Mouse (Mus musculus): ENCODE data around the gene Hivep3.

Hivep3 gene

DNA sequence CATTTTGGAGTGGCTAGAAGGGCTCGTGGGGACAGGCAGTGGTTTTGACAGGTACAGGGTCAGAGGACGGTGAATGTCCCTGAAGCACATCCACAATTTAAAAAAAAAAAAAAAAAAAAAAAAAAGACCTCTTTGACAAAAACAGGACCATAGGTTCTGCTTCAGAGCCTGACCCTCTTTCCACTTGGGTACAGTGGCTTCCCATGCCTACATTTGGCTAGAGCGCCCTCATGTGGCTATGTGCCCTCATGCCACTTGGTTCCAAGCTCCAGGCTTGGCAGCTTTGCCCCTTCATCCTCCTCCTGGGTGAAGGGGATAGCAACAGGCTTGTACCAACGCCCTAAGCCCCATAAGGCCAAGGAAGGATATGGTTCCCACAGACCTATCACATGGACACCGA lies 371.0 kb downstream of the Hivep3 start:
- peak; percentile 35 for DNase-seq (ENCODE audit: low spot score)

DNA sequence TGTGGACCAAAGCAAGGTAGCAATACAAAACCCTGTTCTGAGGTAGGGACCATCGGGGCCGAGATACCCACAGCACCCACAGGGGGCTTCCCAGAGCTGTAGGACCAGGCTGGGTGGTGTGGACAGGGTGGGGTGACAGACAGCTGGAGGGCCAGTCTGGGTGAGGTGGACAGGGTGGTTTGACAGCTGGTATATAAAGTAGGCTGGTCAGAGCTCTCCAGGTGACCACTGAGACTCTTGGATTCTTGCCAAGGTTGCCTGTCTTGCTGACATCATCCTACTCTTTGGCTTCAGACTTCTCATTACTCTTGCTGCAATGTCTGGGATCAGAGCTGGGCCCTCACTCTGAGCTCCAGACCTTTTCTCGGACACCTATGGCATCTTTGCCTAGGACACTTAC lies 372.8 kb downstream of the Hivep3 start:
- DNase-seq (ENCODE audit: low spot score) = no peak

- no peak for DNase-seq (ENCODE audit: low spot score)
Measured at GRCm38 (mm10) chr4:120107787-120108186, 374.2 kb downstream of the Hivep3 start.

DNA sequence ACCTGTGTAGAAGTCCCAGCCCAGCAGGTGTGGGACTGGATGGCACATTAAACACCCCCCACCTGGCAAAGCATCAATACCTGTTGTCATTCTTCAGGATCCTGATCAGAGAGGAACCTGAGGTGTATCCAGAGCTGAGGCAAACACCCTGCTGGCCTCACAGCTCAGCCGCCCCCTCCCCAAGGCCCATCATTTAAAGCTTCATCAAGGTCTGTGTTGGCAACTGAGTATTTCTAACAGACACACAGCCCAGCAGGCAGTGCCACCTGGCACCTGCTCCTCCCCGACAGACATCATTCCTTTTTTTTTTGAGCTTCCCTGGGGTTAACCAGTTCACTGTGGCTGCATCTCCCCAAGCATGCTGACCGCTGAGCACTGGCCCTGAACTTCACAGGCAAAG lies 381.9 kb downstream of the Hivep3 start:
- DNase-seq (ENCODE audit: low spot score) = no peak

DNA sequence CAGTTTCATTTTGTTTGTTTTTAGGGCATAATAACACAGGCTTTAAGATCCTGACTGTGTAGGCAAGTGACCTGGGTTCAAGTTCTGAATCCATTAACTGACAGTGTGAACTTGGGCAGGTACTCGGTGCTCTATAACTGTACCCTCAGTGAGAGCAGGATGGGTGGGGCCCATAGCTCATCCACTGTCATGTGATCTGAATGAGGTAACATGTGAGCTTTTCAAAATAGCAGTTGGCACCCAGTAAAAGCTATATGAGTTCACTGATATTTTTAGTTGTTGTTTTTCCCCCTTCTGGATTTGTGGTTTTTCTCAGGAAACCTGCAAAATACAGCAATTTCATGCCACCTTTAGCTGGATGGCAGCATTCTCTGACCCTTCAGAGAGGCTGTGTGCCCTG lies 382.7 kb downstream of the Hivep3 start:
- DNase-seq (ENCODE audit: low spot score) = no peak

DNA sequence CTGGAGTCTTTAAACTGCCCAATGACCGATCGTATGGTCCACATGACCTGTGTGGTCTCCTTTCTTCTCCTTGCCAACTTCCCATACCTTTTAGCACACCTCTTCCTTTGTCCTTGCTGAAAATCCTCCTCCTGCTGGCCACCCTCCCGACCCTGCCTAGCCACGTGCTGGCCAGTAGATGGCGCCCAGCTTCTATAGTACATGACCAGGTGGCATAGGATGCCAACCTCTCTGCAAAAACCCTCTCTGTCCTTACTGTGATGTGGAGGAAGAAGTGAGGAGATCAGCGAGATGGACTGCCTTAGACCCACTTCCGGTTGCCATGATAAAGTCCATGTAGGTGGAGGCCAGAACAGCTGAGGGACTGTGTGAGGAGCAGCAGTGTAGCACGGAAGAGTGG lies 386.7 kb downstream of the Hivep3 start:
- DNase-seq (ENCODE audit: low spot score) = peak; percentile 39

GRCm38 (mm10) chr4:120124656-120125055 lies 391.1 kb downstream of the Hivep3 start:
- no peak for DNase-seq (ENCODE audit: low spot score)

GRCm38 (mm10) chr4:120126047-120126446 lies 392.5 kb downstream of the Hivep3 start:
- DNase-seq (ENCODE audit: low spot score) = no peak

GRCm38 (mm10) chr4:120127333-120127732 lies 393.7 kb downstream of the Hivep3 start:
- no peak for DNase-seq (ENCODE audit: low spot score)

- DNase-seq (ENCODE audit: low spot score) = no peak
Measured at GRCm38 (mm10) chr4:120128033-120128432, 394.4 kb downstream of the Hivep3 start.

DNA sequence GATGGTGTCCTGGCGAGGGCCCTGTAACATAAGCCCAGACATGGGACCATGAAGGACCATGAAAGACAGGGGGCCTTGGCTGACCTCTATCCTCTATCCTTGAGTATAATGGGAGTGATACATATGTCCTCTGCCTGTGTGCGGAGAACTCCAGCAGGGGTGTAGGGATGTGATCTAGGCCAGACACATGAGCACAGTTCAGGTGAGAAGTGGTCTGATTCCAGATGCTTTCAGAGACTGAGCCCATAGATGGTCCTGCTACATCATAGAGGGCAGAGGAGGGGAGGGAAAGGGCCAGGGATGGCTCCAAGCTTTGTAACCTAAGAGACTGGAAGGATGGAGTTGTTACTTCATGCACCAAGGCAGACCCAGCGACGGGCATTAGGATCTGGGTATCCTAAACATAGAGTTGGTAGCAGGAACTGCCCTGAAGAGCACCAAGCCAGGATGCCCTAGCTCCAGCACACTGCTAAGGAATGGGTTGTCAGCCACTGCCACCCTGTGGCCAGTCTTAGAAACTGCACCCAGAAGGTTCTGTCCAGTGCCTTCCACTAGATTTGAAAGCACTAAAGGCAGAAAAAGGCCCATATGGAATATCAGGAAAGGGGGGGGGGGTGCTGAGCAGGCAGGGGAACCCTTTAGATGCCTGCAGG lies 395.8 kb downstream of the Hivep3 start:
- DNase-seq (ENCODE audit: low spot score) = no peak

GRCm38 (mm10) chr4:120130926-120131325 lies 397.3 kb downstream of the Hivep3 start:
- no peak for DNase-seq (ENCODE audit: low spot score)

- peak; percentile 41 for DNase-seq (ENCODE audit: low spot score)
Measured at GRCm38 (mm10) chr4:120131441-120132220, 398.0 kb downstream of the Hivep3 start.

GRCm38 (mm10) chr4:120134223-120134622 lies 400.6 kb downstream of the Hivep3 start:
- DNase-seq (ENCODE audit: low spot score) = no peak

DNA sequence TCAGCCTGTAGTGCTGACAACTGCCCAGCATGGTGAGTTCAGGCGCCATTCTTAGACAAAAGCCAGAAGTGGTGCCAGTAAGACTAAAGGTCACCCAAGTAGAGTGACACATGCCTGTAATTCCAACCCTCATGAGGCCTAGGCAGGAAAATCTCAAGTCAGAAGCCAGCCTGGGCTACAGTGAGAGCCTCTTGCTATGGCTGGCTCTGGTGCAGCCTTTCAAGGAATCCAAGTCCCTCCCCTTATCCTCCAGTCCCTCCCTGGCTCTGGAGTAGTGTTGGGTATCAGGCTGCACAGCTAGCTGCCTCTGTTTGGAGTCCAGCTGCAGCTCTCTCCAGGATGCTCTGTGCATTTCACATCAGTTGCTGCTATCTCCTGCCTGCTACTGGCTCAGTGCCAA lies 408.2 kb downstream of the Hivep3 start:
- no peak for DNase-seq (ENCODE audit: low spot score)

GRCm38 (mm10) chr4:120142905-120143304 lies 409.3 kb downstream of the Hivep3 start:
- no peak for DNase-seq (ENCODE audit: low spot score)

DNA sequence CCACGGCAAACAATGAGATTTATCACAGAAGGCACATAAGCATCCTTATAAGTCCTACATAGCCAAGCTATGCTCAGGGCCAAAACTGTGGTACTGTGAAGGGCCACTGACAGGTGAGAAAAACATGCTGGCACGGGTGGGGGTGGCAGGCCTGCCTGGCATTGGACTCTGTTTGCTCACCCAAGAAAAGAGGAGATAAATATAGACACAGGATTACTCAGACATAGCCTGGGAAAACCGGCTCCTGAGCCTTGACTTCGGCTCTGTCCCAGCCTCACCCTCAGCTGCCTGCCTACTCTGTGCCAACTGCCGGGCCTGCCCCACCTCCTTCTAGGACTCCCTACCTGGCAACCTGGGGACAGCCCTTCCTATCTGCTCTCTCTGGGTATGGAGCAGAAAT lies 410.8 kb downstream of the Hivep3 start:
- no peak for DNase-seq (ENCODE audit: low spot score)

GRCm38 (mm10) chr4:120145931-120146330 lies 412.3 kb downstream of the Hivep3 start:
- DNase-seq (ENCODE audit: low spot score) = no peak

GRCm38 (mm10) chr4:120148291-120149141 lies 414.9 kb downstream of the Hivep3 start:
- peak; percentile 55 for DNase-seq (ENCODE audit: low spot score)

DNA sequence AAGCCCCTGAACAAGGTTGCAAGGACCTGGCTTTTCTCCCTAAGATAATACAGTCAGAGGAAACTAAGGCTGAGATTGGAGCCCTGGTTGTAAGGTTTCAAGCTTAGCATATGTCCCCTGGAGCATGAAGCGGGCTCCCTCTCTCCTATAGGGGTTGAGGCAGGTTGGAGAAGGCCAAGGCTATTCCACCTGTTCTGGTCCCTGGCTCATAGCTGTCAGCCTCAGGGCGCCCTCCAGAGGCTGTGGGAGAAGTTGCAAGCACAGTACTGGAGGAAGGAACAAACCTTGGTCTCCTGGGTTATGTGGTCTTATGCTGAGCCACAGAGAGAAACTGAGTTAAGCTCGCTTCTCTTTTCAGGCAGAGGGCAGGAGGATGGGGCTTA lies 415.5 kb downstream of the Hivep3 start:
- no peak for DNase-seq (ENCODE audit: low spot score)

DNA sequence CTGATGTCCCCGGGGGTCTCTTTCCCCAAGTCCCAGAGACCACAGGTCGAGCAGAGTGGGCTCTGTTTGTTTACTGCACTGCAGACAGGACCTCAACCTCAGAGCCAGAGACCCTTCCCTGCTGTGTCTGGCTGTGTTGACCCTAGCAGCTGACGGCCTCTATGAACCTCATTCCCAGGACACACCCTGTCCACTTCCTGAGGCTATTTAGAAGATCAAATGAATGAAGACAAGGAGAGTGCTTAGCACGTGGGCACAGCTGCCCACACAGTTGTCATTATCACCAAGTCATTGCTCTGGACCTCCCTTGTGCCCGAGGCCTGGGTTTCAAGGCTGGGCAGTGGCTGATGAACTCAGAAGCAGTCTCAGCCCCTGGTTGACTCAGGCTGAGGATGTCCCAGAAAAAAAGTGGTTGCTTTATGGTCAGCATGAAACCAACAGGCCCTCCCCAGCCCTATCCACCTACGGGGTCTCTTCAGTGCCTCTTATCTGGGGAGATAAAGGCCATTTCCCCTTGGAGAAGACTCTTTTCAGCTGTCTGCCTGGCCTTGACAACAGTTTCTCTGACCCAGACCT lies 416.8 kb downstream of the Hivep3 start:
- no peak for DNase-seq (ENCODE audit: low spot score)

GRCm38 (mm10) chr4:120151906-120152305 lies 418.3 kb downstream of the Hivep3 start:
- no peak for DNase-seq (ENCODE audit: low spot score)
